Mouse (Mus musculus) midbrain, embryonic 16.5 days (tissue): ENCODE measurements around the gene Rnd3. TPM values are rescaled to one million over a fixed set of nuclear protein-coding genes. Genes with fewer than 3 reads are reported as not detected.
A peak's percentile ranks its signal among the peaks of the same experiment; 100 is the strongest.

ENCODE experiments used
- ATAC-seq: fragments of 200-750 bp; cut with Nextera tagmentation; 2 replicates; pipeline ENCODE4 v1.8.0; 2017; ENCODE audit warnings: moderate TSS enrichment
- H3K27ac ChIP-seq: fragments of 300-500 bp; sonication (generic); 2 replicates; pipeline ENCODE4 v1.5.1; 2014; ENCODE audit warnings: mild to moderate bottlenecking, low read length, mixed read lengths
- H3K27me3 ChIP-seq: fragments of 300-500 bp; sonication (generic); 2 replicates; pipeline ENCODE4 v1.6.1; 2014; ENCODE audit warnings: low read depth, low read length, mixed read lengths; ENCODE audit not compliant: control insufficient read depth, insufficient read depth
- H3K36me3 ChIP-seq: fragments of 300-500 bp; sonication (generic); 2 replicates; pipeline ENCODE4 v1.6.1; 2014; ENCODE audit warnings: mild to moderate bottlenecking, low read length, moderate library complexity, mixed read lengths; ENCODE audit not compliant: control insufficient read depth, insufficient read depth
- H3K4me1 ChIP-seq: fragments of 300-500 bp; sonication (generic); 2 replicates; pipeline ENCODE4 v1.6.1; 2014; ENCODE audit warnings: mild to moderate bottlenecking, low read length, mixed read lengths; ENCODE audit not compliant: control insufficient read depth, insufficient read depth
- H3K4me2 ChIP-seq: fragments of 300-500 bp; sonication (generic); 2 replicates; pipeline ENCODE4 v1.6.1; 2014; ENCODE audit warnings: mild to moderate bottlenecking, low read length, mixed read lengths
- H3K4me3 ChIP-seq: fragments of 300-500 bp; sonication (generic); 2 replicates; pipeline ENCODE4 v1.5.1; 2014; ENCODE audit warnings: low read depth, mild to moderate bottlenecking, low read length, moderate library complexity, mixed read lengths
- H3K9ac ChIP-seq: fragments of 300-500 bp; sonication (generic); 2 replicates; pipeline ENCODE4 v1.6.1; 2014; ENCODE audit warnings: low read depth, low read length, mixed read lengths
- H3K9me3 ChIP-seq: fragments of 300-500 bp; sonication (generic); replicated peaks from 2 replicates; pipeline ENCODE4 v1.6.1; 2014; ENCODE audit warnings: mild to moderate bottlenecking, low read length, mixed read lengths; ENCODE audit not compliant: control insufficient read depth, poor library complexity, severe bottlenecking
- WGBS: fragments of 180-500 bp; shearing (Covaris S2); extraction: QIAGEN DNeasy Blood & Tissue Kit; methylation state at CpG from one replicate; pipeline ENCODE4 v1.1.7; 2014; 5-methylcytosine and 5-hydroxymethylcytosine counted together
- polyA plus RNA-seq: library from polyadenylated mRNA; unstranded; fragments of >200 nt; fragmentation: Nextera tagmentation; extraction: Ambion mirVana; gene quantifications from 2 replicates; pipeline ENCODE4 v1.2.1, GENCODE M21; 2015

Gene Rnd3
- polyA plus RNA-seq, 1 experiment from 2014 or later: 157 TPM

GRCm38 (mm10) chr2:51148065-51148407 lies 875 bp downstream of the Rnd3 start:
- WGBS: under 1% methylated on average over 20 of the region's 20 CpGs
- H3K9ac ChIP-seq: peak overlapping the region; percentile 96
- H3K27me3 ChIP-seq: no peaks in the 10 kb centered on the region
- peak overlapping the region; percentile 64 for H3K4me2 ChIP-seq
- H3K36me3 ChIP-seq: no peaks in the 10 kb centered on the region
- no peaks in the 10 kb centered on the region for H3K9me3 ChIP-seq
- peak; percentile 22; the same call in 1 of the 2 replicates for ATAC-seq
- H3K4me3 ChIP-seq: peak overlapping the region; percentile 81
- peak overlapping the region; percentile 93 for H3K27ac ChIP-seq
- peaks cover 12% of the 10 kb centered on the region for H3K4me1 ChIP-seq

GRCm38 (mm10) chr2:51147318-51148064 lies 1.4 kb downstream of the Rnd3 start:
- Histone ChIP-seq H3K9me3 (no peaks in the 10 kb centered on the region), H3K9ac (peak overlapping the region; percentile 96), H3K4me1 (peaks cover 12% of the 10 kb centered on the region), H3K27ac (peak overlapping the region; percentile 93), H3K4me2 (peak overlapping the region; percentile 64), H3K4me3 (peak overlapping the region; percentile 81), H3K36me3 (no peaks in the 10 kb centered on the region), H3K27me3 (no peaks in the 10 kb centered on the region)
- peak; percentile 68 for ATAC-seq
- under 1% methylated on average over 44 of the region's 45 CpGs for WGBS

GRCm38 (mm10) chr2:51146871-51147317 lies 2.0 kb downstream of the Rnd3 start:
- H3K4me1 ChIP-seq: peaks cover 13% of the 10 kb centered on the region
- peak overlapping the region; percentile 81 for H3K4me3 ChIP-seq
- H3K27ac ChIP-seq: peak overlapping the region; percentile 93
- under 1% methylated on average over 18 of the region's 18 CpGs for WGBS
- H3K9me3 ChIP-seq: no peaks in the 10 kb centered on the region
- H3K36me3 ChIP-seq: no peaks in the 10 kb centered on the region
- H3K27me3 ChIP-seq: no peaks in the 10 kb centered on the region
- ATAC-seq: peak; percentile 71
- H3K9ac ChIP-seq: peak overlapping the region; percentile 96
- H3K4me2 ChIP-seq: peak overlapping the region; percentile 64

- H3K4me1 ChIP-seq: peaks cover 21% of the 10 kb centered on the region
- H3K9ac ChIP-seq: peak overlapping the region; percentile 96
- H3K4me3 ChIP-seq: peak overlapping the region; percentile 81
- WGBS: 2% methylated on average over 7 of the region's 7 CpGs
- H3K36me3 ChIP-seq: no peaks in the 10 kb centered on the region
- H3K4me2 ChIP-seq: peak overlapping the region; percentile 64
- no peaks in the 10 kb centered on the region for H3K27me3 ChIP-seq
- peak; percentile 13; the same call in 1 of the 2 replicates for ATAC-seq
- no peaks in the 10 kb centered on the region for H3K9me3 ChIP-seq
- peak overlapping the region; percentile 93 for H3K27ac ChIP-seq
Measured at GRCm38 (mm10) chr2:51145838-51146470, 3.0 kb downstream of the Rnd3 start.

GRCm38 (mm10) chr2:51144380-51145120 lies 4.4 kb downstream of the Rnd3 start:
- Histone ChIP-seq H3K4me2 (peak overlapping the region; percentile 65), H3K27me3 (no peaks in the 10 kb centered on the region), H3K4me1 (peaks cover 32% of the 10 kb centered on the region), H3K27ac (peak overlapping the region; percentile 56), H3K9ac (peak overlapping the region; percentile 53; the same call in 1 of the 2 replicates), H3K9me3 (no peaks in the 10 kb centered on the region), H3K36me3 (no peaks in the 10 kb centered on the region), H3K4me3 (peak overlapping the region; percentile 35)
- 23% methylated on average over 6 of the region's 6 CpGs for WGBS
- no peak for ATAC-seq

GRCm38 (mm10) chr2:51142422-51142821 lies 6.5 kb downstream of the Rnd3 start:
- H3K27me3 ChIP-seq: no peaks in the 10 kb centered on the region
- H3K9ac ChIP-seq: no peak overlapping the region
- no peak overlapping the region for H3K4me3 ChIP-seq
- H3K27ac ChIP-seq: no peak overlapping the region
- H3K4me2 ChIP-seq: peak overlapping the region; percentile 52
- WGBS: 26% methylated on average over 1 of the region's 1 CpGs
- no peak for ATAC-seq
- peaks cover 44% of the 10 kb centered on the region for H3K4me1 ChIP-seq
- H3K36me3 ChIP-seq: no peaks in the 10 kb centered on the region
- no peaks in the 10 kb centered on the region for H3K9me3 ChIP-seq

GRCm38 (mm10) chr2:51141345-51141744 lies 7.6 kb downstream of the Rnd3 start:
- Histone ChIP-seq H3K9ac (peak overlapping the region; percentile 50), H3K4me1 (peaks cover 49% of the 10 kb centered on the region), H3K27me3 (no peaks in the 10 kb centered on the region), H3K4me2 (peak overlapping the region; percentile 52), H3K4me3 (peak overlapping the region; percentile 31), H3K27ac (peak overlapping the region; percentile 62), H3K9me3 (no peaks in the 10 kb centered on the region), H3K36me3 (peaks cover 4% of the 10 kb centered on the region; the same call in 1 of the 2 replicates)
- no peak for ATAC-seq
- WGBS: 38% methylated on average over 3 of the region's 3 CpGs

GRCm38 (mm10) chr2:51140486-51140885 lies 8.4 kb downstream of the Rnd3 start:
- 0 out of 2 replicates have a peak, but pooled peaks have one; percentile 22 for ATAC-seq
- no peaks in the 10 kb centered on the region for H3K27me3 ChIP-seq
- peak overlapping the region; percentile 50 for H3K9ac ChIP-seq
- no peaks in the 10 kb centered on the region for H3K9me3 ChIP-seq
- H3K27ac ChIP-seq: peak overlapping the region; percentile 62
- H3K4me3 ChIP-seq: peak overlapping the region; percentile 31
- 2% methylated on average over 8 of the region's 8 CpGs for WGBS
- peaks cover 49% of the 10 kb centered on the region for H3K4me1 ChIP-seq
- peak overlapping the region; percentile 52 for H3K4me2 ChIP-seq
- H3K36me3 ChIP-seq: peaks cover 8% of the 10 kb centered on the region; the same call in 1 of the 2 replicates
